Mouse (Mus musculus): Measurements from ENCODE around the gene Fer1l4.

Gene Fer1l4

DNA sequence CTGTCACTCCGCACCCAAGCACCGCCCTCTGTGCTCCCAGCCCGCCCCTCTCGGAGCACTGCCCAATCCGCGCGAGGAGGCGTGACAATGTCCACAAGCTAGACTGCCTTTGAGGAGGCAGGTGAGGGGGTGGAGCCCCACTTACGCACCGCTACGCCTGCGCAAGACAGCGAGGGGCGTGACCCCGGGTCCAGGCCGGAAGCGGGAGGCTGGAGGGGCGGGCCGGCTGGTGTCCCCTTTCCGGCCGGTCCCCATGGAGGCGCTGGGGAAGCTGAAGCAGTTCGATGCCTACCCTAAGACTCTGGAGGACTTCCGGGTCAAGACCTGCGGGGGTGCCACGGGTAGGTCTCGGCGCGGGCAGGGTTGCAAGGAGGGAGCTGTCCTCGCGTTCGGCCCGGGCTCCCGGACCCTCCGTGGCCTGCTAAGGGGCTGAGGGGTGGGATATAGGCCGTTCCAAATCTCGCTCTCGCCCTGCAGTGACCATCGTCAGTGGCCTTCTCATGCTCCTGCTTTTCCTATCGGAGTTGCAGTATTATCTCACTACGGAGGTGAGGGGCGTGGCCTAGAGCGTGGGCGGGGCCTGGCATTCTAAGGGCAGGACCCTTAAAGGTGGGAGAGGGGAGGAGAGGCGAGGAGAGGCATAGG is 44.7 kb downstream of the Fer1l4 start, which contains the start of the genes 6430550D23Rik and Ergic3:
6430550D23Rik (minus strand) TSS at position 90 of the 645 bp plus-strand sequence.
Ergic3 (plus strand) TSS at position 158 of the 645 bp plus-strand sequence.
- peak; percentile 100 for DNase-seq

DNA sequence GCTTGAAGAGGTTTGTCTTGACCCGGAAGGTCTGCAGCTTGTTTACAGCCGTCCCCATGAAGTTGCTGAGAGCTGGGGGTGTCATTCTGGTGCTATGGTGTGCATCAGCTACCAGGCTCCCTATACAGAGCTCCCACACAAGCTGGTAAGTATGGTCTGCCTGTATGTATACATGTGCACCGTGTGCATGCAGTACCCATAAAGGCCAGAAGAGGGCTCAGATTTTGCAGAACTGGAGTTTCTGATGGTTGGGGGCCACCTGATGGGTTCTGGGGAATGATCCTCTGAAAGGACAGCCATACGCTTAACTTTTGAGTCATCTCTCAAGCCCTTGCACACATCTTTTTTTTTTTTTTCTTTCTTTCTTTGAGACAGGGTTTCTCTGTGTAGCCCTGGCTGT is 47.4 kb downstream of the Fer1l4 start:
- DNase-seq, result no peak

DNA sequence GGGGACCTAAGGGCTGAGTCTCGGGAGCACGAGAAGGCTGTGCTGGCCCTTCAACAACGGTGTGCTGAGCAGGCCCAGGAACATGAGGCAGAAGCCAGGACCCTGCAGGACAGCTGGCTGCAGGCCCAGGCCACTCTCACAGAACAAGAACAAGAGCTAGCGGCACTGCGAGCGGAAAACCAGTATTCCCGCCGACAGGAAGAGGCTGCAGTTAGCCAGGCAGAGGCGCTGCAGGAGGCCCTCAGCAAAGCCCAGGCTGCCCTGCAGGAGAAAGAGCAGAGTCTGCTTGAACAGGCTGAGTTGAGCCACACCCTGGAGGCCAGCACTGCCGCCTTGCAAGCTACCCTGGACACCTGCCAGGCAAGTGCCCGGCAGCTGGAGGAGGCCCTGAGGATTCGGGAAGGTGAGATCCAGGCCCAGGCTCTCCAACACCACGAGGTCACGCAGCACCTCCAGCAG is 60.9 kb downstream of the Fer1l4 start:
- peak; percentile 78 to 83 for DNase-seq

DNA sequence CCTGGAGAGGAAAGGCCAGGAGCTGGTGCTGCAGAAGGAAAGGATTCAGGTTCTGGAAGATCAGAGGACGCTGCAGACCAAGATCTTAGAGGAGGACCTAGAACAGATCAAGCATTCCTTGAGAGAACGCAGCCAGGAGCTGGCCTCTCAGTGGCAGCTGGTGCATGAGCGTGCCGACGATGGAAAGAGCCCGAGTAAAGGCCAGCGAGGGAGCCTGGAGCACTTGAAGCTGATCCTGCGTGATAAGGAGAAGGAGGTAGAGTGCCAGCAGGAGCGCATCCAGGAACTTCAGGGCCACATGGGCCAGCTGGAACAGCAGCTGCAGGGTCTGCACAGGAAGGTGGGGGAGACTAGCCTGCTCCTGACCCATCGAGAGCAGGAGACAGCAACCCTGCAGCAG is 61.6 kb downstream of the Fer1l4 start:
- no peak for DNase-seq

DNA sequence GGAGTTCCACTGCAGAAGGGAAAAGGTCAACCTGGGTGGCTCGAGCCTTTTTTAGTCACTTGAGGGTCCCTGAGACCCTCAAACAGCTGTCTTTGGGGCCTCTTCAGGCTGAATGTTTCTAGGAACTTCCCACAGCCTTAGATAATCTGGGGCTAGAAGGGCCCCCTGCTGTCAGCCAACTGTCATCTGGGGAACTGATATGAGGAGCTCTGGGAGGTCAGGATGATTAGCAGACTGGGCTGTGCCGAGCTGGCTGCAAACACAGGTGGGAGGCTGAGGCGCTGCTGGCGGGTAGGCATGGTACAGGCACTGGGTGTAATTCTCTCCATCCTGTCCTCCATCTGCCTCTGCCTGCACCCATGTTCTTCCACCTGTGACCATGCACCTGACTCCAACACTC is 63.7 kb downstream of the Fer1l4 start:
- DNase-seq, result no peak

DNA sequence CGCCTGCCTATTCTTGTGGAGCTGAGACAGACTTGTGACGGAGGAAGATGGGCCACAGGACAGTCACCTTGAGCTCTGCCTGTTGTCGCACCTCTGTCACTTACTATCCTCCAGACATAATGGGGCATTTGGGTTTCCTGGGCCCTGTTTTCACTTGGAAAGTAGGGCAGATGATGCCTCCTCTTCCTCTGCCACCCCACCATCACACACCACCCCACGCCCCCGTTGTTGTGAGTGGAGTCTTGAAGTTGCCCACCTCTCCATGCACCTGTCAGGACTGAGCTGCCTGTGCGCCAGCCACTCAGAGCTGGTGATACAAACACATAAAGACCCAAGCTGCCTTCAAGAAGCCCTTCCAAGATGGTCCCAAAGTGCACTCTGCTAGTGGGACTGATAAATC is 65.6 kb downstream of the Fer1l4 start:
- DNase-seq, result no peak

DNA sequence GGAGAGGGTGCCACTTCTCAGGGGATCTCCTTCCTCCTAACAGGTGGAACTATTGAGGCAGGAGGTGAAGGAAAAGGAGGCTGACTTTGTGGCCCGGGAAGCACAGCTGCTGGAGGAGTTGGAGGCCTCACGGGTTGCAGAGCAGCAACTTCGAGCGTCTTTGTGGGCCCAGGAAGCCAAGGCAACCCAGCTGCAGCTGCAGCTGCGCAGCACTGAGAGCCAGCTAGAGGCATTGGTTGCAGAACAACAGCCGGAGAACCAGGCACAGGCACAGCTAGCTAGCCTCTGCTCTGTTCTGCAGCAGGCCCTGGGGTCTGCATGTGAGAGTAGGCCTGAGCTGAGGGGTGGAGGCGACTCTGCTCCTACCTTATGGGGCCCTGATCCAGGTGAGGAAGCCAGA is 67.0 kb downstream of the Fer1l4 start:
- no peak for DNase-seq

DNA sequence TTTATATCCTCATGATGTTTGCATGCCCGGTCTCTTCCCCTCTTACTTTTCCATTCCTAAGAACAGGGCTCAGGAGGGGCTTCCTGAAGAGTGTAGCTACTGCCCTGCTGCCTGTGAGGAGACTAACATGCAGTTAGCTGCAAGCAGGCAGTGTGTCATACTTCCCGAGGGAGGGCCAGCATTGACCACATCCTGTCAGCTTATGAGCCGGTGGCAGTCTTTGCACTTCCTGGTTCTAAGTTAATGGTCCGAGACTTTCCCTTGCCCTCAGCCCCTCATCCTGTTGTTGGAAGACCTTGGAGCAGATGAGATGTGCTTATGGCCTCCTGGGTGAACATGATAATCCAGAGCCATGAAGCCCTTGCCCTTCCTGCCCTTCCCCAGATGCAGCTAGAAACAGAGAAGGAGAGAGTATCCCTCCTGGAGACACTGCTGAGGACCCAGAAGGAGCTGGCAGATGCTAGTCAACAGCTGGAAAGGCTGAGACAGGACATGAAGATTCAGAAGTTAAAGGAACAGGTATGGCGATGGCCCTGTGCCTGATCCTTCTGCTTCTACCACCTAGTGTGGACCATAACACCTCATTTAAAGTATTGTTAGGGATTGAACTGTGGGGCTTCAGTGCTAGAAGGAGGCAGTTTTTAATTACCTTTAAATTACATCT is 73.3 kb downstream of the Fer1l4 start:
- DNase-seq, result peak in 1 of 2 experiments; percentile 35

DNA sequence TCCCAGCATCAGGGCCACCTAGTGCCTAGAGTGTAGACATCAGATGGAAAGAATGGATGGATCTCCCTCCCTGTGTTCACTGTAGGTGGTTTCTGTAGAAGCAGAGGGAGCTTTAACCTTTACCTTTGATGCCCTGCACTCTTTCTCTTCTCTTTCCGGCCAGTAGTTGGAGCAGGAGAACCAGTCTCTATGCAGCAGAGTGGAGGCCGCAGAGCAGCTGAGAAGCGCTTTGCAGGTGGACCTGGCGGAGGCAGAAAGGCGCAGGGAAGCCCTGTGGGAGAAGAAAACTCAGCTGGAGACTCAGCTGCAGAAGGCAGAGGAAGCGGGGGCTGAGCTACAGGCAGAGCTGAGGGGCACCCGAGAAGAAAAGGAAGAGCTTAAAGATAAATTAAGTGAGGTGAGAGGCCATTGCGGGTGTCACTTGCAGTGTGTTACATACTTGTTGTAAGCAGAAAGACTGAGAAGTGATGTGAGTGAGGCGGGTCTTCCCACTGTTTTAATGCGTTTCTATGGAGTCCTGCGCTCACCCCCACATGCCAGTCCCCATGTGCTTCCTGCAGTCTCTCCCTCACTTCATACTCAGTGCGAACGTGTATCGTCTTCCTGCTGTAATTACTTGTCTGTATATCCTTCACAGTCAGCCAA is 78.5 kb downstream of the Fer1l4 start:
- DNase-seq, result no peak

DNA sequence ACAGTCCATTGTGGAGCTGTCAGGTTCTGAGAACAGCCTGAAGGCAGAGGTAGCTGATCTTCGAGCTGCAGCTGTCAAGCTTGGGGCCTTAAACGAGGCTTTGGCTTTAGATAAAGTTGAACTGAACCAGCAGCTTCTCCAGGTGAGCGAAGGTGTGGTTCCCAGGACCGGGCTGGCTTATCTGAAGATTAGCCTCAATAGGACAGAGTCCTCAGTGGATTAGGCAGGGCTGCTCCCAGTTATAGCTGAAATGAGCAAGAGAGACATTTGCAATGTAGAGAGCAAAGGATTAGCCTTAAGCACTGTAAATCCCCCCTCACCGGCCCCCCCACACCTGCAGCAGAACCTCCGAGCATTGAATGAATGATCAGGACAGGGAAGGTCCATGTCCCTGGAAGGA is 79.4 kb downstream of the Fer1l4 start:
- DNase-seq, result no peak

All from kidney, adult 8-10 months (tissue).